Mouse (Mus musculus): ENCODE results near the gene Gm6871. TPM values are rescaled to one million over a fixed set of nuclear protein-coding genes. Genes with fewer than 3 reads are reported as not detected.

The Gm6871 gene
- polyA plus RNA-seq, 1 experiment: 0.22 TPM

DNA sequence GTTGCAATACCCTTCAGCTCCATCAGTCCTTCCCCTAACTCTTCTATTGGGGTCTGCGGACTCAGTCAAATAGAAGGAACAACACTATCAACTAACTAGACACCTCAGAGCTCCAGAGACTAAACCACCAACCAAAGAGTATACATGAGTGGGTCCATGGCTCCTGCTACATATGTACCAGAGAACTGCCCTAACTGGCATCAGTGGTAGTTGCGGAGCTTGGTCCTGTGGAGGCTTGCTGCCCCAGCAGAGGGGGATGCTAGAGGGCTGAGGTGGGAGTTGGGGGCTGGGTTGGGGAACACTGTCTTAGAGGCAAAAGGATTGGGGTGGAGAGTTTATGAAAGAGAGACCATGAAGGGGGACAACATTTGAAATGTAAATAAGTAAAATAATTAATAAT lies 75.6 kb downstream of the Gm6871 start:
- Histone ChIP-seq H3K4me3 (no peak overlapping the region), H3K4me2 (ENCODE audit: low read depth) (no peak overlapping the region), H3K79me2 (ENCODE audit: control insufficient read depth, insufficient read depth) (no peaks in the 10 kb centered on the region), H3ac (ENCODE audit: control insufficient read depth, insufficient read length) (no peak overlapping the region), H3K27me3 (ENCODE audit: control insufficient read depth, insufficient read depth, insufficient read length) (no peaks in the 10 kb centered on the region), H3K36me3 (ENCODE audit: control insufficient read depth, insufficient read depth) (no peaks in the 10 kb centered on the region)
- no peak for TF ChIP-seq MYOD1 (IDR thresholded peaks at IDR 0.05; ENCODE audit: control insufficient read depth in 1 of 3, insufficient read length in 2 of 3, low read depth in 2 of 3)
- no peak for TF ChIP-seq REST (IDR thresholded peaks at IDR 0.05; ENCODE audit: insufficient read depth, insufficient read length)
- TF ChIP-seq CEBPB (IDR thresholded peaks at IDR 0.05; ENCODE audit: insufficient read depth, poor library complexity, severe bottlenecking): no peak
- no peak for TF ChIP-seq TCF12 (IDR thresholded peaks at IDR 0.05; ENCODE audit: insufficient read depth, poor library complexity, severe bottlenecking)
- TF ChIP-seq MYOG (IDR thresholded peaks at IDR 0.05; ENCODE audit: control insufficient read depth in 1 of 3, insufficient read depth in 1 of 3, insufficient read length in 2 of 3, low read depth in 2 of 3): no peak
- TF ChIP-seq USF1 (IDR thresholded peaks at IDR 0.05; ENCODE audit: low read depth): no peak
- no peak for TF ChIP-seq POLR2A (IDR thresholded peaks at IDR 0.05; ENCODE audit: insufficient read length, low read depth)
- no peak for TF ChIP-seq TCF3 (IDR thresholded peaks at IDR 0.05; ENCODE audit: insufficient read length, low read depth)
- no peak for TF ChIP-seq POLR2AphosphoS2 (IDR thresholded peaks at IDR 0.05; ENCODE audit: insufficient read length, low read depth)
- TF ChIP-seq MAX (IDR thresholded peaks at IDR 0.05; ENCODE audit: low read depth): no peak

Other genes starting within 250 kb of the Gm6871 start
- 2.8 TPM for gene AI987944, start 180.3 kb downstream of the Gm6871 start, polyA plus RNA-seq (2012; fragmentation: generic; extraction: Trizol)
- gene Vmn2r57, start 125.0 kb downstream of the Gm6871 start, polyA plus RNA-seq (2012; fragmentation: generic; extraction: Trizol): 0.01 TPM
- not detected for gene Gm20449, start 74.2 kb downstream of the Gm6871 start, polyA plus RNA-seq (2012; fragmentation: generic; extraction: Trizol)
- gene AW146154, start 73.8 kb downstream of the Gm6871 start, polyA plus RNA-seq (2012; fragmentation: generic; extraction: Trizol): 0.59 TPM
- gene 2610021A01Rik, start 25.6 kb upstream of the Gm6871 start, polyA plus RNA-seq (2012; fragmentation: generic; extraction: Trizol): 1.5 TPM
- 1.4 TPM for gene Zfp788, start 59.5 kb upstream of the Gm6871 start, polyA plus RNA-seq (2012; fragmentation: generic; extraction: Trizol)

Data from myocyte (in vitro differentiated cells).